Mouse (Mus musculus) thymus, postnatal 0 days (tissue): ENCODE data around the gene Pitpnm1. TPM values are rescaled to one million over a fixed set of nuclear protein-coding genes. Genes with fewer than 3 reads are reported as not detected.
"Not testable (repeated sequence)": the region's sequence is repeated elsewhere in the genome, so short reads cannot be mapped to it uniquely, and the experiment has no call there.

ENCODE experiments used
- DNase-seq: peaks from one replicate; pipeline ENCODE4 v3.0.0-alpha.2; 2015; ENCODE audit warnings: low spot score
- polyA plus RNA-seq: library from polyadenylated mRNA; unstranded; fragments of >200 nt; fragmentation: Nextera tagmentation; extraction: Ambion mirVana; gene quantifications from 2 replicates; pipeline ENCODE4 v1.2.1, GENCODE M21; 2015

Pitpnm1 gene
- polyA plus RNA-seq = 37.1 and 45.6 TPM in 2 replicates

GRCm38 (mm10) chr19:4099837-4100717 is at the start of gene Pitpnm1:
Gene Pitpnm1, plus strand, starts transcription at chr19:4099998.
- DNase-seq = peak; percentile 62

- DNase-seq = no peak
These were observed 48.8 kb upstream of the Pitpnm1 start for GRCm38 (mm10) chr19:4051016-4051415.

GRCm38 (mm10) chr19:4051741-4052515 is 47.9 kb upstream of the Pitpnm1 start:
- peak; percentile 72 for DNase-seq

- DNase-seq = no peak
These were observed 47.2 kb upstream of the Pitpnm1 start for GRCm38 (mm10) chr19:4052516-4053030.

GRCm38 (mm10) chr19:4054613-4055012 is 45.2 kb upstream of the Pitpnm1 start:
- DNase-seq = no peak

GRCm38 (mm10) chr19:4055216-4055946 is 44.4 kb upstream of the Pitpnm1 start:
- DNase-seq = no peak

GRCm38 (mm10) chr19:4055947-4056693 is 43.7 kb upstream of the Pitpnm1 start:
- DNase-seq = no peak

- DNase-seq = no peak
These were observed 43.1 kb upstream of the Pitpnm1 start for GRCm38 (mm10) chr19:4056727-4057126.

GRCm38 (mm10) chr19:4057389-4057788 is 42.4 kb upstream of the Pitpnm1 start:
- no peak for DNase-seq

- DNase-seq = no peak
These were observed 41.8 kb upstream of the Pitpnm1 start for GRCm38 (mm10) chr19:4057962-4058361.

GRCm38 (mm10) chr19:4058581-4058980 is 41.2 kb upstream of the Pitpnm1 start:
- no peak for DNase-seq

- DNase-seq = peak; percentile 62
These were observed 40.6 kb upstream of the Pitpnm1 start, which contains the start of gene Gstp3 for GRCm38 (mm10) chr19:4059069-4059740. Gene Gstp3, minus strand, starts transcription at chr19:4059569.

- not testable (repeated sequence) for DNase-seq
These were observed 39.5 kb upstream of the Pitpnm1 start for GRCm38 (mm10) chr19:4060044-4060898.

- DNase-seq = no peak
These were observed 38.8 kb upstream of the Pitpnm1 start for GRCm38 (mm10) chr19:4060899-4061465.

- DNase-seq = not testable (repeated sequence)
These were observed 36.4 kb upstream of the Pitpnm1 start for GRCm38 (mm10) chr19:4063357-4063756.

GRCm38 (mm10) chr19:4064501-4064900 is 35.3 kb upstream of the Pitpnm1 start:
- not testable (repeated sequence) for DNase-seq

- no peak for DNase-seq
These were observed 33.5 kb upstream of the Pitpnm1 start for GRCm38 (mm10) chr19:4066280-4066679.

GRCm38 (mm10) chr19:4066877-4067276 is 32.9 kb upstream of the Pitpnm1 start:
- DNase-seq = no peak
